Mouse (Mus musculus) heart, postnatal 0 days (tissue): ENCODE measurements around the gene Plekhf1. TPM values are rescaled to one million over a fixed set of nuclear protein-coding genes. Genes with fewer than 3 reads are reported as not detected.

Experiments
- ATAC-seq: fragments of 200-750 bp; cut with Nextera tagmentation; 2 replicates; pipeline ENCODE4 v1.8.0; 2017; ENCODE audit warnings: low read depth, moderate number of reproducible peaks, moderate library complexity; ENCODE audit not compliant: insufficient read depth
- DNase-seq: peaks from one replicate; pipeline ENCODE4 v3.0.0-alpha.2; 2016; ENCODE audit warnings: low spot score
- H3K27ac ChIP-seq: fragments of 300-500 bp; sonication (generic); 2 replicates; pipeline ENCODE4 v1.5.1; 2014; ENCODE audit warnings: low read depth, mild to moderate bottlenecking
- H3K27me3 ChIP-seq: fragments of 300-500 bp; sonication (generic); 2 replicates; pipeline ENCODE4 v1.6.1; 2014; ENCODE audit warnings: low read length, mixed read lengths; ENCODE audit not compliant: control insufficient read depth, insufficient read depth
- H3K36me3 ChIP-seq: fragments of 300-500 bp; sonication (generic); replicated peaks from 2 replicates; pipeline ENCODE4 v1.6.1; 2014; ENCODE audit warnings: low read length, mixed read lengths; ENCODE audit not compliant: control insufficient read depth, insufficient read depth
- H3K4me1 ChIP-seq: fragments of 300-500 bp; sonication (generic); 2 replicates; pipeline ENCODE4 v1.6.1; 2014; ENCODE audit warnings: antibody characterized with exemption; ENCODE audit not compliant: control insufficient read depth, insufficient read depth
- H3K4me2 ChIP-seq: fragments of 300-500 bp; sonication (generic); 2 replicates; pipeline ENCODE4 v1.6.1; 2014; ENCODE audit warnings: low read depth, mild to moderate bottlenecking, low read length, moderate library complexity
- H3K4me3 ChIP-seq: fragments of 300-500 bp; sonication (generic); 2 replicates; pipeline ENCODE4 v1.5.1; 2014; ENCODE audit warnings: low read depth, low read length
- H3K9ac ChIP-seq: fragments of 300-500 bp; sonication (generic); replicated peaks from 2 replicates; pipeline ENCODE4 v1.6.1; 2014; ENCODE audit warnings: low read depth, low read length, mixed read lengths
- H3K9me3 ChIP-seq: fragments of 300-500 bp; sonication (generic); replicated peaks from 2 replicates; pipeline ENCODE4 v1.6.1; 2016; ENCODE audit warnings: low read length; ENCODE audit not compliant: control insufficient read depth
- CTCF ChIP-seq: IDR thresholded peaks from 2 replicates; pipeline ENCODE4 v1.5.1; 2016; ENCODE audit warnings: antibody characterized with exemption, control low read depth, low read depth
- EP300 ChIP-seq: IDR thresholded peaks from 2 replicates; pipeline ENCODE4 v1.6.1; 2016; ENCODE audit warnings: antibody characterized with exemption, low read depth
- WGBS: fragments of 180-500 bp; shearing (Covaris S2); extraction: QIAGEN DNeasy Blood & Tissue Kit; methylation state at CpG from one replicate; pipeline ENCODE4 v1.1.7; 2014; 5-methylcytosine and 5-hydroxymethylcytosine counted together
- polyA plus RNA-seq: library from polyadenylated mRNA; unstranded; fragments of >200 nt; fragmentation: Nextera tagmentation; extraction: Ambion mirVana; gene quantifications from 2 replicates; pipeline ENCODE4 v1.2.1, GENCODE M21; 2015
- total RNA-seq: library from RNA; depleted of rRNA; stranded (reverse); fragments of >200 nt; gene quantifications from 2 replicates; pipeline ENCODE4 v1.2.3, GENCODE M21; 2014; ENCODE audit warnings: low replicate concordance

Plekhf1 gene
- total and polyA plus RNA-seq, 2 experiments from 2014 or later: 6.6 to 17.5 TPM

- TF ChIP-seq CTCF: peak; percentile 80
- TF ChIP-seq EP300: no peak
- no peak overlapping the region for H3K4me2 ChIP-seq
- H3K4me1 ChIP-seq: peaks cover 16% of the 10 kb centered on the region
- no peak overlapping the region for H3K9ac ChIP-seq
- peak; percentile 67 for ATAC-seq
- 85% methylated on average over 8 of the region's 8 CpGs for WGBS
- peaks cover 63% of the 10 kb centered on the region for H3K36me3 ChIP-seq
- H3K4me3 ChIP-seq: no peak overlapping the region
- H3K27ac ChIP-seq: no peak overlapping the region
- no peaks in the 10 kb centered on the region for H3K9me3 ChIP-seq
- DNase-seq: peak; percentile 71
- H3K27me3 ChIP-seq: no peaks in the 10 kb centered on the region
Measured at GRCm38 (mm10) chr7:38267006-38267680, 39.3 kb upstream of the Plekhf1 start.

GRCm38 (mm10) chr7:38262406-38262805 lies 34.6 kb upstream of the Plekhf1 start:
- Histone ChIP-seq H3K9me3 (no peaks in the 10 kb centered on the region), H3K4me3 (no peak overlapping the region), H3K36me3 (peaks cover 63% of the 10 kb centered on the region), H3K4me1 (no peaks in the 10 kb centered on the region), H3K27me3 (no peaks in the 10 kb centered on the region), H3K9ac (no peak overlapping the region), H3K27ac (0 out of 2 replicates have a peak overlapping the region, but pooled peaks have one; percentile 6), H3K4me2 (no peak overlapping the region)
- WGBS: 55% methylated on average over 5 of the region's 5 CpGs
- peak; percentile 37 for DNase-seq
- TF ChIP-seq EP300 (no peak), CTCF (no peak)
- no peak for ATAC-seq

GRCm38 (mm10) chr7:38259631-38260030 lies 31.8 kb upstream of the Plekhf1 start:
- Histone ChIP-seq H3K4me3 (no peak overlapping the region), H3K27me3 (no peaks in the 10 kb centered on the region), H3K4me1 (no peaks in the 10 kb centered on the region), H3K27ac (no peak overlapping the region), H3K4me2 (no peak overlapping the region), H3K36me3 (peaks cover 38% of the 10 kb centered on the region), H3K9ac (no peak overlapping the region), H3K9me3 (no peaks in the 10 kb centered on the region)
- no peak for DNase-seq
- WGBS: 86% methylated on average over 2 of the region's 2 CpGs
- no peak for ATAC-seq
- TF ChIP-seq CTCF: no peak
- no peak for TF ChIP-seq EP300

GRCm38 (mm10) chr7:38253441-38253840 lies 25.6 kb upstream of the Plekhf1 start:
- ATAC-seq (no peak), DNase-seq (no peak)
- no peak overlapping the region for H3K27ac ChIP-seq
- no peak overlapping the region for H3K4me3 ChIP-seq
- 0 out of 2 replicates have a peak, but pooled peaks cover 4% of the 10 kb centered on the region for H3K4me1 ChIP-seq
- H3K9me3 ChIP-seq: no peaks in the 10 kb centered on the region
- H3K36me3 ChIP-seq: no peaks in the 10 kb centered on the region
- TF ChIP-seq CTCF (no peak), EP300 (no peak)
- H3K4me2 ChIP-seq: no peak overlapping the region
- H3K27me3 ChIP-seq: no peaks in the 10 kb centered on the region
- no peak overlapping the region for H3K9ac ChIP-seq

- no peak for TF ChIP-seq CTCF
- no peak for TF ChIP-seq EP300
- WGBS: 19% methylated on average over 5 of the region's 5 CpGs
- peak; percentile 20; the same call in 1 of the 2 replicates for ATAC-seq
- DNase-seq: peak; percentile 26
- Histone ChIP-seq H3K27me3 (no peaks in the 10 kb centered on the region), H3K4me2 (no peak overlapping the region), H3K9me3 (no peaks in the 10 kb centered on the region), H3K36me3 (no peaks in the 10 kb centered on the region), H3K27ac (peak overlapping the region; percentile 6; the same call in 1 of the 2 replicates), H3K4me3 (no peak overlapping the region), H3K4me1 (0 out of 2 replicates have a peak, but pooled peaks cover 4% of the 10 kb centered on the region), H3K9ac (no peak overlapping the region)
Measured at GRCm38 (mm10) chr7:38251494-38252216, 23.8 kb upstream of the Plekhf1 start.
